ENCODE assay signal across 7 mouse cellular contexts in genomic region chr4:134703835-134704546, GRCm38 (mm10). TPM values are rescaled to one million over a fixed set of nuclear protein-coding genes. Genes with fewer than 3 reads are reported as not detected.
DNase-seq lines count a peak whose midpoint lies in the region; ATAC-seq lines count a peak whose summit lies in the region.

TSS of gene Man1c1 (minus strand) at chr4:134704290.

- DNase-seq in adrenal gland, postnatal 14 days, result peak; percentile 99
- peak; percentile 99 for DNase-seq in embryonic facial prominence, embryonic 11.5 days (ENCODE audit: low spot score)
- peak; percentile 97 for DNase-seq in kidney, adult 11 months
- DNase-seq in limb, embryonic 10.5 days (ENCODE audit: low spot score), result peak; percentile 100
- peak; percentile 90 for DNase-seq in spleen, adult 12 weeks (ENCODE audit: low spot score)

- peaks cover 2% of the 10 kb centered on the region for H3K4me1 ChIP-seq in embryonic facial prominence, embryonic 11.5 days (ENCODE audit: control insufficient read depth, insufficient read depth, low read length)
- H3K4me1 ChIP-seq in limb, embryonic 10.5 days, result peaks cover 36% of the 10 kb centered on the region
- H3K4me1 ChIP-seq in midbrain, embryonic 13.5 days (replicated peaks), result peaks cover 43% of the 10 kb centered on the region

- H3K4me2 ChIP-seq in embryonic facial prominence, embryonic 11.5 days (ENCODE audit: low read depth, low read length), result peak within 1 kb of the TSS; percentile 99
- peak within 1 kb of the TSS; percentile 98 for H3K4me2 ChIP-seq in midbrain, embryonic 13.5 days (replicated peaks)

- no peaks in the 10 kb centered on the region for H3K36me3 ChIP-seq in embryonic facial prominence, embryonic 11.5 days (replicated peaks; ENCODE audit: control insufficient read depth, insufficient read depth, low read depth, low read length)
- H3K36me3 ChIP-seq in limb, embryonic 10.5 days, result no peaks in the 10 kb centered on the region
- H3K36me3 ChIP-seq in midbrain, embryonic 13.5 days, result no peaks in the 10 kb centered on the region

- no peaks in the 10 kb centered on the region for H3K9me3 ChIP-seq in embryonic facial prominence, embryonic 11.5 days (replicated peaks; ENCODE audit: control insufficient read depth, low read length)
- no peaks in the 10 kb centered on the region for H3K9me3 ChIP-seq in limb, embryonic 10.5 days (replicated peaks)
- no peaks in the 10 kb centered on the region for H3K9me3 ChIP-seq in midbrain, embryonic 13.5 days

- peak within 1 kb of the TSS; percentile 59 for H3K9ac ChIP-seq in embryonic facial prominence, embryonic 11.5 days (replicated peaks; ENCODE audit: low read length)
- H3K9ac ChIP-seq in midbrain, embryonic 13.5 days (replicated peaks), result peak within 1 kb of the TSS; percentile 75

- H3K4me3 ChIP-seq in embryonic facial prominence, embryonic 11.5 days (ENCODE audit: low read depth, low read length), result peak within 1 kb of the TSS; percentile 58
- H3K4me3 ChIP-seq in limb, embryonic 10.5 days, result peak within 1 kb of the TSS; percentile 71
- H3K4me3 ChIP-seq in midbrain, embryonic 13.5 days (replicated peaks), result peak within 1 kb of the TSS; percentile 67

- WGBS in embryonic facial prominence, embryonic 11.5 days, result under 1% methylated on average over 65 of the region's 81 CpGs
- WGBS in limb, embryonic 10.5 days, result under 1% methylated on average over 80 of the region's 81 CpGs
- WGBS in midbrain, embryonic 13.5 days, result under 1% methylated on average over 79 of the region's 81 CpGs

- H3K27ac ChIP-seq in embryonic facial prominence, embryonic 11.5 days (replicated peaks; ENCODE audit: low read depth, low read length), result no peak within 1 kb of the TSS
- peak within 1 kb of the TSS; percentile 81 for H3K27ac ChIP-seq in limb, embryonic 10.5 days
- H3K27ac ChIP-seq in midbrain, embryonic 13.5 days, result peak within 1 kb of the TSS; percentile 85

- ATAC-seq in embryonic facial prominence, embryonic 11.5 days (replicated peaks; ENCODE audit: insufficient number of reproducible peaks, low FRiP score, low TSS enrichment, low read depth), result peak; percentile 93
- peak; percentile 92 for ATAC-seq in granulocyte monocyte progenitor cell, adult 5-6 weeks (replicated peaks; ENCODE audit: poor library complexity, severe bottlenecking)
- peak; percentile 95 for ATAC-seq in midbrain, embryonic 13.5 days

- peaks cover 17% of the 10 kb centered on the region for H3K27me3 ChIP-seq in embryonic facial prominence, embryonic 11.5 days (ENCODE audit: control insufficient read depth, insufficient read depth, low read length)
- peaks cover 37% of the 10 kb centered on the region for H3K27me3 ChIP-seq in limb, embryonic 10.5 days (ENCODE audit: low read depth, poor library complexity, severe bottlenecking)
- peaks cover 25% of the 10 kb centered on the region for H3K27me3 ChIP-seq in midbrain, embryonic 13.5 days

RNA-seq across cellular contexts. Expression of gene Man1c1, which starts in this region (rescaled TPM):
- total RNA-seq in adrenal gland, postnatal 14 days (2021), result 19.6 and 21.5 TPM in 2 replicates
- 1.9 and 3.3 TPM in 2 replicates for polyA plus RNA-seq in embryonic facial prominence, embryonic 11.5 days (2014; fragmentation: Nextera tagmentation; extraction: Ambion mirVana)
- 9.5 and 11.6 TPM in 2 replicates for total RNA-seq in granulocyte monocyte progenitor cell, adult 5-6 weeks (2014; fragmentation: Nextera tagmentation)
- 4.8 and 5.1 TPM in 2 replicates for total RNA-seq in granulocyte monocyte progenitor cell, adult 5-6 weeks (2017)
- polyA plus RNA-seq in limb, embryonic 10.5 days (2016; fragmentation: Nextera tagmentation; extraction: Ambion mirVana), result 1.6 and 2.0 TPM in 2 replicates
- polyA plus RNA-seq in midbrain, embryonic 13.5 days (2015; fragmentation: Nextera tagmentation; extraction: Ambion mirVana), result 1.9 and 2.4 TPM in 2 replicates
